Mouse (Mus musculus): ENCODE data around the gene Narfl.

Narfl gene

GRCm38 (mm10) chr17:25829558-25830017, 56.0 kb downstream of the Narfl start:
- in situ Hi-C loops (cut with MseI, MboI), result no loop called here

GRCm38 (mm10) chr17:25830200-25830753, 56.7 kb downstream of the Narfl start:
- in situ Hi-C loops (cut with MseI, MboI), result no loop called here

- in situ Hi-C loops (cut with MseI, MboI), result no loop called here
These were observed 57.3 kb downstream of the Narfl start for GRCm38 (mm10) chr17:25830806-25831431.

GRCm38 (mm10) chr17:25831451-25832281, 58.1 kb downstream of the Narfl start:
- in situ Hi-C loops (cut with MseI, MboI), result no loop called here

GRCm38 (mm10) chr17:25832436-25833290, 59.1 kb downstream of the Narfl start:
- in situ Hi-C loops (cut with MseI, MboI), result no loop called here

Data from mouse trophoblast stem cell (cell line).